Mouse (Mus musculus): ENCODE measurements around the gene Irs2.

Gene Irs2

GRCm38 (mm10) chr8:10989946-10990345 lies 18.3 kb downstream of the Irs2 start:
- no peak for DNase-seq (ENCODE audit: low spot score in 2 of 2)

DNA sequence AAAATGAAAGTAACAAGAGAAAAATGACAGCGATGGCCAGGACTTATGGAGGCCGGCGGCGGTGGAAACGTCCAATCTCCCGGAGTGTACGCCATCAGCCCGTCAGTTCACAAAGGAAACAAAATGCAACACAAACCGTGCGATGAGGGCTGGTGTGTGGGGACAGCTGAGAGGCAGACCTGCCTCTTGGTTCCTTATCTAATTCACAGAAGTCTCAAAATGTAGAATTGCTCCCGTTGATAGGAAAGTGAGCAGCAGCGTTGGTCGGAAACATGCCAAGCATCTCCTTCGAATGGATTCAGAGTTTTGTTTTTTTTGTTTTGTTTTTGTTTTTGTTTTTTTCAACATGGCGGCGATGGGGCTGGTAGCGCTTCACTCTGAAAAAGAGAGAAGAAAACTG lies 21.6 kb downstream of the Irs2 start:
- DNase-seq (ENCODE audit: low spot score in 2 of 2) = no peak

GRCm38 (mm10) chr8:10985064-10985463 lies 23.2 kb downstream of the Irs2 start:
- DNase-seq (ENCODE audit: low spot score in 2 of 2) = no peak

- no peak for DNase-seq (ENCODE audit: low spot score in 2 of 2)
Observed at GRCm38 (mm10) chr8:10980876-10981275, 27.4 kb downstream of the Irs2 start.

DNA sequence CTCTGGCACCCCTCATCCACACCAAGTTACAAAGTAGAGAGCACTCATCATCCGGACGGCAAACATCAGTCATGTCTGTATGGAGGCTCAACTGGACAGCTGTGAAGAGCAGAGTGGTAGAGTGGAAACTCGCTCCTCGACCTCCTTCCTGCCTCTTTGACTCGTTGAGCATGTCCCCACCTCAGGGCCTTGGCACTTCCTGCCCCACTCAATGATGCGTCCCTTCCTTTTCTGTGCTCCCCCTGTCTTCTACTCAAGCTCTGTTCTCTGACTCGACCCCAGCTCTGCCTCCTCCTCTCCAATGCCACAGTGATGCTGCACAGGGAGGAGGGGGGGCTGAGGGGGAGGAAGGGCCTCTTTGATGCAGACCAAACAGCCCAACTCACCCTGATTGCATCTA lies 28.3 kb downstream of the Irs2 start:
- DNase-seq (ENCODE audit: low spot score in 2 of 2) = no peak

GRCm38 (mm10) chr8:10979196-10979794 lies 29.0 kb downstream of the Irs2 start:
- DNase-seq (ENCODE audit: low spot score in 2 of 2) = no peak

GRCm38 (mm10) chr8:10978377-10978776 lies 29.9 kb downstream of the Irs2 start:
- peak; percentile 42 to 78 for DNase-seq (ENCODE audit: low spot score in 2 of 2)

DNA sequence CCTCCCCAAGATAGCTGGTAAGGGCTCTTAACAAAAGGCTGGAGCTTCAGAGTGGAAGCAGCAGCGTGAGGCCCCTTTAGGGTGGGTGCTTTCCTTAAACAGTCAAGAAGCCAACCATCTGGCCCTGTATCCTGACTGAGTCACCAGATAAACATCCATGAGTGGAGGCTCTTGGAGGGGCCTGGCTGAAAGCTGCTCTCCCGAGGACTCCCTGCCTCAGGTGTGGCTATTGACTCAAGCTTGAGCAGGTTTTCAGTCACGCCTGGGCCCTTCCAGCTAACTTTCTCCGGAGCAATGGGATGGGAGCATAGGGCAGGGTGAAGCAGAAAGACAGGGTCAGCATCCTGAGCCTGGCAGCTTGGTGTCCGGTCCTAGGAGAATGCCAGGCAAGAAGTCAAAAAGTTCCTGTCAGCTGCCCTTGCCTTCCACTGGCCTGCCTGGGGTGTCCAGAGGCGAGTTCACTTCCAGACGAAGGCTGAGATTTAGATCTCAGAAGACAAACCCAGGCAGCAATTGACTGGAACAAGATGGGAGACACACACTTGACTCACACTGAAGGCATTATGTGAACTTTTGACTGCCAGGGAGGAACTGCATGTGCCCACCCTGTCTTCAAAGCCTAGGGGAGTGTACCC lies 30.4 kb downstream of the Irs2 start:
- peak; percentile 44 to 55 for DNase-seq (ENCODE audit: low spot score in 2 of 2)

DNA sequence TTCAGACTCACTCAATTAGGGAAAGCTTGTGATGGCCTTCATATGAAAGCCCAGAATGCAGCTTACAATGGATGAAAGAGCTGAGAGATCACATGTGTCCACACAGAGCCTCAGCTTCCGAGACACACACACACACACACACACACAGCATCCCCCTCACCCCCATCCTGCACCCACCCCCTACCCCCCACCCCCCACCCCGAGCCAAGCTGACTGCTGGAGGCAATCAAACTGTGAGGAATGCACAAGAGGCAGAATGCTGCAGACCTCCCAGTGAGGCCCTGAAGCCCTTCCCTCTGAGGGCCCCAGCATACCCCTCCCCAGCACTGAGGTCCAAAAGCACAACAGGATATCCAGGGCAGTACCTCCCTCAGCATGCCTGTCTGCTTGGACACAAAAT lies 33.6 kb downstream of the Irs2 start:
- no peak for DNase-seq (ENCODE audit: low spot score in 2 of 2)

DNA sequence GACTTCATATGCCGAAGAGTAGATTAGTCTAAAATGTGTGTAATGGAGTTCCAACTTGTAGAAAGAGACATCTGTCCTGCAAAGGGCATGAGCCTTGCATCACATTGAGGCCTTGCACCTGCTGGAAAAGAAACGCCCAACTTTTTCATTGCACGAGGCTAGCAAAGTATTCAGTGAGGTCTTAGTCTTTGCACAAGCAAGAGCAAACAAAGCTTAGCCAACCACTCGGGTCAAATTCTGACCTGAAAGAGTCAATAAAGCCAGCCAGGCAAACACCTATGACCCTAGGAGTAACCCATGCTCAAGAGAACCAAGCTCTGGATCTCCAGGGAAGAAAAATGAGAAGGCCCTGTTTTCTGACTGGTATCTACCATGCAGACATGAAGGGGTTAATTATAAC lies 34.1 kb downstream of the Irs2 start:
- no peak for DNase-seq (ENCODE audit: low spot score in 2 of 2)

DNA sequence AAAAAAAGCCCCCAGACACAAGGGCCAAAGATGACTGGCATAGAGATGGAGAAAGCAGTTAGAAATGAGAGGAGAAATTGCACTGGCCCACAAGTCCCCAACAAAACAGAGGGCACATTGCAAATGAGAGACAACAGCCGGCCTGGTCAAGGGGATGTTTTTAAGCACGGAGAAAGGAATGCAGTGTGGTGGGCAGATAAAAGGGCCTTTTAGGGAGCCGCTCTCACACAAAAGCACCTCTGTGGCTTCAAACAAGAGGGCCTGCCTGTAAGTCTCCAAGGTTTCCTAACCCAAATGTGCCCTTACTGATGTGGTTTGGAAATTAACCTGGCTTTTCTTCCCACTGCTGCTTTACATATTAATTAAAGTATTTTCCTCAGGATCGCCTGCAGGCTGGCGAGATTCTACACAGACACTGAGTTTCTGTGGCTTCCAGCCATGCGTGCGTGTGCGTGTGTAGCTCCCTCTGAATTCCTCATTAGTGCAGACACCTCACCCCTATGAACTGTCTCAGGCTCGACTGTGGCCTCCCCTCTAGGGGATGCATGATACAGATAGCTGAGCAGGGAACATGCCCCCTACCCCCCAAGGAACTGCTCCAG lies 35.3 kb downstream of the Irs2 start:
- no peak for DNase-seq (ENCODE audit: low spot score in 2 of 2)

GRCm38 (mm10) chr8:10971984-10972383 lies 36.3 kb downstream of the Irs2 start:
- no peak for DNase-seq (ENCODE audit: low spot score in 2 of 2)

- DNase-seq (ENCODE audit: low spot score in 2 of 2) = no peak
Observed at GRCm38 (mm10) chr8:10971509-10971908, 36.7 kb downstream of the Irs2 start.

GRCm38 (mm10) chr8:10970496-10971456 lies 37.5 kb downstream of the Irs2 start:
- DNase-seq (ENCODE audit: low spot score in 2 of 2) = no peak

GRCm38 (mm10) chr8:10968687-10969086 lies 39.6 kb downstream of the Irs2 start:
- no peak for DNase-seq (ENCODE audit: low spot score in 2 of 2)

GRCm38 (mm10) chr8:10965401-10966117 lies 42.7 kb downstream of the Irs2 start:
- peak in 1 of 2 experiments; percentile 30 for DNase-seq (ENCODE audit: low spot score in 2 of 2)

DNA sequence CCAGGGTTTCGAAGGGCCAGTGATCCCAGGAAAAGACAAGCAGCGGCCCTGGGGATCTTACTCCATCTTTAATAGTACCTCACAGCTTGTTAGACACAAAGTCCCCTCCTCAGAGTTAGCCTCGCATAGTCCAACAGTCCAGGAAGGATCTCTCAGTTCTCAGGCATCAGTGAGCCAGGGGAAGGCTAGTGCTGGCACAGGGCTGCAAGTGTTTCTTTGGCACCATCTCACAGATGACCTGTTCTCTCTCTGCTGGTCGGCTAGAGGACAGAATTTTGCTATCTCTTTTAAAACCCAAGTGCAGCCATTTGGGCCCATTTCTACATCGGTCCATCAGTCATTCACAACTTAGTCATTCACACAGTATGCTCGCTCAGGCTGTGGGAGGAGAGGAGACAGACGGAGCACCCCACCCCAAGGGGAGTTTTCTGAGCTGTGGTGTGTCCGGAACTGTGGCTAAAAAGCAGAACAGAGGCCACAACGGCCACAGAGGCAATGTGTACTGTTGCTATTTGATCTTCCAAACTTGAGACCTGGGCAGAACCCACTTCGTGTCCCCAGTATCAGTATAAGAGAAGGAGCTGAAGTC lies 43.7 kb downstream of the Irs2 start:
- DNase-seq (ENCODE audit: low spot score in 2 of 2) = no peak

GRCm38 (mm10) chr8:10961989-10962388 lies 46.3 kb downstream of the Irs2 start:
- DNase-seq (ENCODE audit: low spot score in 2 of 2) = no peak

DNA sequence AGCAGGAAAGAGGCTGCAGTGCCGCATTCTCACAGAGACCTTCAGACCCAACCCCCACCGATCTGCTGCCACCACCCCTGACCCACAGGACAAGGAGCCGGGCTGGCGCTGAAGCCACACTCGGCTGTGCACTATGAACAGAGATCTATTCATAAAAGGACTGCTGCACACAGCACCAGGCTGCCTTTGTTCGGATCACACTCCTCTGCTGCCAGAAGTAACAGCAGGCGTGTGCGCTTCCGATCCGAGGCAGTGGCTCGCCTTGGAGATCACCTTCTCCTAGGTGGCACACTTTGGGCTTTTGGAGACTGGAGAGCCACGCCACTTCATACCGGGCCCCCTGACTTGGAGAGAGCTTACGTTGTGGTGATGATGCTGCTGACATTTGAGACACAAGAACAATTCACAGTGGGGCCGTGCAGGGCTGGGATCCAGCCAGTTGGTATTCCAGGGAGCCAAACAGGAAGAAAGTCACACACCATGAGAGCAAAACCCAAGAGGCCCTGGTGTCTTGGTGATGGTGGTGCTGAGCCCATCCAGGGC lies 47.9 kb downstream of the Irs2 start:
- no peak for DNase-seq (ENCODE audit: low spot score in 2 of 2)

- no peak for DNase-seq (ENCODE audit: low spot score in 2 of 2)
Observed at GRCm38 (mm10) chr8:10957292-10957955, 50.8 kb downstream of the Irs2 start.
